Mouse (Mus musculus) embryo, embryonic 9.5 days (tissue): ENCODE measurements around the gene Cemip.

ENCODE experiments used
- DNase-seq: peaks from one replicate; pipeline ENCODE4 v3.0.0-alpha.2; 2017; ENCODE audit errors: extremely low spot score

Gene Cemip

GRCm38 (mm10) chr7:83966047-83966818 is 120.1 kb downstream of the Cemip start:
- no peak for DNase-seq

- DNase-seq: no peak
These were observed 121.1 kb downstream of the Cemip start for GRCm38 (mm10) chr7:83965181-83965580.

GRCm38 (mm10) chr7:83952511-83952910 is 133.8 kb downstream of the Cemip start:
- no peak for DNase-seq

GRCm38 (mm10) chr7:83951327-83951726 is 135.0 kb downstream of the Cemip start:
- DNase-seq: no peak

GRCm38 (mm10) chr7:83949662-83950061 is 136.6 kb downstream of the Cemip start:
- no peak for DNase-seq

- DNase-seq: no peak
These were observed 137.6 kb downstream of the Cemip start for GRCm38 (mm10) chr7:83948743-83949142.

GRCm38 (mm10) chr7:83941701-83942101 is 144.6 kb downstream of the Cemip start:
- DNase-seq: no peak

GRCm38 (mm10) chr7:83940136-83940535 is 146.2 kb downstream of the Cemip start:
- DNase-seq: no peak

- DNase-seq: no peak
These were observed 147.1 kb downstream of the Cemip start for GRCm38 (mm10) chr7:83939017-83939721.

GRCm38 (mm10) chr7:83921637-83922036 is 164.7 kb downstream of the Cemip start:
- no peak for DNase-seq

- no peak for DNase-seq
These were observed 166.1 kb downstream of the Cemip start for GRCm38 (mm10) chr7:83920241-83920640.

- DNase-seq: peak; percentile 80
These were observed 171.7 kb downstream of the Cemip start for GRCm38 (mm10) chr7:83914566-83914965.

GRCm38 (mm10) chr7:83913995-83914394 is 172.3 kb downstream of the Cemip start:
- DNase-seq: no peak

- no peak for DNase-seq
These were observed 172.8 kb downstream of the Cemip start for GRCm38 (mm10) chr7:83913405-83913932.

- DNase-seq: no peak
These were observed 174.4 kb downstream of the Cemip start for GRCm38 (mm10) chr7:83911909-83912308.

GRCm38 (mm10) chr7:83904831-83905230 is 181.5 kb downstream of the Cemip start:
- DNase-seq: no peak

- no peak for DNase-seq
These were observed 183.8 kb downstream of the Cemip start for GRCm38 (mm10) chr7:83902296-83903145.

- no peak for DNase-seq
These were observed 184.9 kb downstream of the Cemip start for GRCm38 (mm10) chr7:83901425-83901824.

- DNase-seq: no peak
These were observed 185.8 kb downstream of the Cemip start for GRCm38 (mm10) chr7:83900519-83900918.

- no peak for DNase-seq
These were observed 188.0 kb downstream of the Cemip start for GRCm38 (mm10) chr7:83898267-83898666.

GRCm38 (mm10) chr7:83896077-83896740 is 190.1 kb downstream of the Cemip start:
- no peak for DNase-seq
